Mouse (Mus musculus): ENCODE measurements at regions not wholly inside any gene's neighbourhood (a gene's known extent, or its start where the extent isn't known, plus 50 kb on each side); places are given as distances from the start of the nearest gene placed in this dataset.
"Not testable (repeated sequence)": the region's sequence is repeated elsewhere in the genome, so short reads cannot be mapped to it uniquely, and the experiment has no call there.

- ATAC-seq (replicated peaks); H3K9me3 ChIP-seq; H3K36me3 ChIP-seq; H3K4me3 ChIP-seq; H3K4me1 ChIP-seq; H3K9ac ChIP-seq (replicated peaks); H3K4me2 ChIP-seq (replicated peaks); H3K27me3 ChIP-seq; H3K27ac ChIP-seq (replicated peaks): not testable (repeated sequence)
- 94% methylated on average over 14 of the region's 15 CpGs for WGBS
Measured at GRCm38 (mm10) chr3:44646600-44646999, 731.6 kb upstream of the Pcdh10 start.

GRCm38 (mm10) chr3:44696354-44696753, 681.8 kb upstream of the Pcdh10 start:
- Histone ChIP-seq H3K27ac (replicated peaks) (no peak overlapping the region), H3K4me3 (no peak overlapping the region), H3K4me1 (no peaks in the 10 kb centered on the region), H3K9ac (replicated peaks) (no peak overlapping the region), H3K9me3 (no peaks in the 10 kb centered on the region), H3K27me3 (no peaks in the 10 kb centered on the region), H3K4me2 (replicated peaks) (no peak overlapping the region), H3K36me3 (no peaks in the 10 kb centered on the region)
- no peak for ATAC-seq (replicated peaks)

- WGBS, result 42% methylated on average over 3 of the region's 3 CpGs
- Histone ChIP-seq H3K36me3 (no peaks in the 10 kb centered on the region), H3K27ac (replicated peaks) (no peak overlapping the region), H3K27me3 (no peaks in the 10 kb centered on the region), H3K4me1 (no peaks in the 10 kb centered on the region), H3K4me2 (replicated peaks) (no peak overlapping the region), H3K9me3 (no peaks in the 10 kb centered on the region), H3K4me3 (no peak overlapping the region), H3K9ac (replicated peaks) (no peak overlapping the region)
- ATAC-seq (replicated peaks), result peak; percentile 63
Measured at GRCm38 (mm10) chr3:44697000-44697681, 681.1 kb upstream of the Pcdh10 start.

- WGBS, result 50% methylated on average over 2 of the region's 2 CpGs
- no peaks in the 10 kb centered on the region for H3K9me3 ChIP-seq
- no peaks in the 10 kb centered on the region for H3K27me3 ChIP-seq
- H3K4me1 ChIP-seq, result no peaks in the 10 kb centered on the region
- H3K4me2 ChIP-seq (replicated peaks), result no peak overlapping the region
- ATAC-seq (replicated peaks), result no peak
- H3K27ac ChIP-seq (replicated peaks), result no peak overlapping the region
- no peak overlapping the region for H3K9ac ChIP-seq (replicated peaks)
- H3K36me3 ChIP-seq, result no peaks in the 10 kb centered on the region
- H3K4me3 ChIP-seq, result no peak overlapping the region
Measured at GRCm38 (mm10) chr3:44701125-44701524, 677.1 kb upstream of the Pcdh10 start.

GRCm38 (mm10) chr3:44705666-44706065, 672.5 kb upstream of the Pcdh10 start:
- 52% methylated on average over 1 of the region's 1 CpGs for WGBS
- no peaks in the 10 kb centered on the region for H3K27me3 ChIP-seq
- H3K4me3 ChIP-seq, result no peak overlapping the region
- H3K36me3 ChIP-seq, result no peaks in the 10 kb centered on the region
- no peak overlapping the region for H3K9ac ChIP-seq (replicated peaks)
- ATAC-seq (replicated peaks), result no peak
- H3K4me1 ChIP-seq, result no peaks in the 10 kb centered on the region
- no peak overlapping the region for H3K27ac ChIP-seq (replicated peaks)
- no peak overlapping the region for H3K4me2 ChIP-seq (replicated peaks)
- H3K9me3 ChIP-seq, result no peaks in the 10 kb centered on the region

GRCm38 (mm10) chr3:44715463-44715862, 662.7 kb upstream of the Pcdh10 start:
- H3K27me3 ChIP-seq, result no peaks in the 10 kb centered on the region
- H3K9ac ChIP-seq (replicated peaks), result no peak overlapping the region
- H3K4me2 ChIP-seq (replicated peaks), result no peak overlapping the region
- no peaks in the 10 kb centered on the region for H3K4me1 ChIP-seq
- no peak overlapping the region for H3K4me3 ChIP-seq
- H3K9me3 ChIP-seq, result no peaks in the 10 kb centered on the region
- H3K36me3 ChIP-seq, result no peaks in the 10 kb centered on the region
- 91% methylated on average over 3 of the region's 3 CpGs for WGBS
- no peak overlapping the region for H3K27ac ChIP-seq (replicated peaks)
- ATAC-seq (replicated peaks), result no peak

All from forebrain, embryonic 15.5 days (tissue).